Mouse (Mus musculus) hematopoietic stem cell, adult 5-6 weeks (primary cell): ENCODE results near the gene Tcl1b4. TPM values are rescaled to one million over a fixed set of nuclear protein-coding genes. Genes with fewer than 3 reads are reported as not detected.

Experiments used
- ATAC-seq, 2 experiments: fragments of 125-278 bp in 1 of 2; replicated peaks in 1 of 2; 2 replicates each; pipeline ENCODE4 v1.8.0; 2016 to 2017; ENCODE audit warnings: inconsistent platforms in 2 of 2, mild to moderate bottlenecking in 2 of 2, moderate number of reproducible peaks in 2 of 2, low read depth in 1 of 2, moderate TSS enrichment in 1 of 2; ENCODE audit not compliant: low FRiP score in 2 of 2, poor library complexity in 2 of 2, severe bottlenecking in 2 of 2, insufficient read depth in 1 of 2, low TSS enrichment in 1 of 2
- total RNA-seq: library from RNA; stranded (forward); fragments of 172-1452, 232-1000 nt; gene quantifications from 2 replicates; pipeline ENCODE4 v1.2.3, GENCODE M21; 2017

The Tcl1b4 gene
- total RNA-seq, 1 experiment from 2014 or later, result not detected

DNA sequence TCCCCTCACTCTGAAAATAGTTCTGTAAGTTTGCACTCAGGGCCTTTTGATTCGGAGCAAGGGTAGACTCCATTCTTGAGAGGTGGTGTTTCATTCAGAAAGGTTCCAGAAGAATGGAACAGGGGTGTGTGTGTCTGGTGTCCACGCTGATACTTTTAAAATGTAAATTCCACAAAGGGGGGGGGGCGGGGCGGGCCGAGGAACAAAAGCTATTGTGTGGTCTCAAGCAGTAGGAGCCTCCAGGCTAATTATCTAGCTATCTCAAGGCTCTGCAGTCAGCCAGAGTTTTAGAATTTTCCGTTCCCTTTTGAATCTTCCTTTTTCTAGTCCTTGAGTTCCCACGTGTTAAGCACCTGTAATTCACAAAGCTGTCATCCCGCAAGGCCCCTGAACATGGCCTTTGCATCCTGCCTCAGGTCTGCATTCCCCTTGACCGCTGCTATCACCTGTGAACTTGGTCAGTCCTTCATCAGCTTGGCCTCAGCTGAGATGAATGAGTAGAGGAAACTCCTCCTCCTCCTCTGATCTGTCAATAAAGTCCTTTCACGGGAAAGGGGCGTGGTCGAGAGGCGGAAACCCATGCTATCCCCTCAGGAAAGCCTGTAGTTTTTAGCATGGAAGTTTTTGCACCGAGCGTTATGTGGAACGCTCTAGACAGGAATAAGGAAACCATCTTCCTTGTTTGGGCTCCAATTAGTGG, 23.0 kb downstream of the Tcl1b4 start:
- ATAC-seq, result no peak

DNA sequence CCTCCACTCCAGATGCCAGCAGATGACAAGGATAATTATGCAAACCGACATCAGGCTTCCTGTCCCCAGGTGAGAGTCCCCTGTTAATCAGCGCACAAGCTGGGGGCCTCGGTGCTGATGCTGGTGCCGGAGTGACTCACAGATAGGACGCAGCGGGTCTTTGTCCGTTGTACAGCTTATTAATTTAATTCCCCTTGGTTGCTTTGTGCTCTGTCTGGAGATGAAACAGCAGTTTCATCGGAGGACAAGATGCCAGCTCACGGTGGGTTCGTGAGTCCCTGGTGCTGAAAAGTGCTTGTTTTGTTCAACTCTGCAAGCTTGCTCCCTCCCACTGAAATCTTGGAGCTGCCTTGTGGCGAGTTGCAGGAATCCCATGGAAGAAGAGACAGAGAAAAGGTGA, 32.6 kb downstream of the Tcl1b4 start:
- no peak for ATAC-seq

- no peak; a peak in 1 of 4 replicates for ATAC-seq
Measured at GRCm38 (mm10) chr12:105235091-105235490, 33.3 kb downstream of the Tcl1b4 start.

DNA sequence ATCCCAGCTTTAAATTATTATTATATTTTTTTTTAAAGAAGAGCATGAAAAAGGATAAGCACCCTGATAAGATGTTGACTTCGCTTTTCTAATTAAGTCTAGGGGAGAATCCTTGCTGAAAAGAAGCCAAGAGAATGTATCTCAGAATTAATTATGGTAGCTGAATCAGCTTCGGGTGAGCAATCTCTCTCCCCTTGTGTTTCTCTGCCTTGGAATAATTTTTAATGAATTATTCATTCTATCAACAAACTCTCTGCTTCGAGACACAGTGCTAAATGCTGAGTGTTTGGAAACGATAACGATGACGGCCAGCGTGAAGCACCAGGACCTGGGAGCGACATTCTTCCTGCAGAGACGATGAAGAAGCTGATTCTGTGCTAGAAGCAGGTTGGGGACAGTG, 37.3 kb downstream of the Tcl1b4 start:
- ATAC-seq, result no peak

DNA sequence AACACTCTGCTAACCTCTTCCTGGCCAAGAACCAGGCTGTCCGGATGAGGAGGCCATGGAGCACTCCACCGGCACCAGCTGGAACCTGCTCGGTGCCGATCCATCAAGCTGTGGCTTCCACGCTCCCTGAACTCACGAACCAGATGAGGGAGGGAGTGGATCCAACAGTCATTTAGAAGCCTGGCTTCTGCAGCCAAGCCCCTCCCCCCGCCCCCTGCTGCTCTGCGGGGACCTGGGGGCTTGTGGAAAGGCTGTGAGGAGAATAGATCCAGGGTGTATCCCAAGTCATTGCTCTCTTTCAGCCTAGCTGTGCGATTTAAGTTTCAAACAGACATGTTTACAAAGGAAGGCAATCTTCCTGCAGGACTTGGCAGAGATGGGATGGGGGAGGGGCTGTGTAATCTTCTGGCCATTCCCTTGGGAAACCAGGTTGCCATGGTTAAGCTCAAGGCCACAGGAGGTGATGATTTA, 47.0 kb downstream of the Tcl1b4 start:
- no peak for ATAC-seq

DNA sequence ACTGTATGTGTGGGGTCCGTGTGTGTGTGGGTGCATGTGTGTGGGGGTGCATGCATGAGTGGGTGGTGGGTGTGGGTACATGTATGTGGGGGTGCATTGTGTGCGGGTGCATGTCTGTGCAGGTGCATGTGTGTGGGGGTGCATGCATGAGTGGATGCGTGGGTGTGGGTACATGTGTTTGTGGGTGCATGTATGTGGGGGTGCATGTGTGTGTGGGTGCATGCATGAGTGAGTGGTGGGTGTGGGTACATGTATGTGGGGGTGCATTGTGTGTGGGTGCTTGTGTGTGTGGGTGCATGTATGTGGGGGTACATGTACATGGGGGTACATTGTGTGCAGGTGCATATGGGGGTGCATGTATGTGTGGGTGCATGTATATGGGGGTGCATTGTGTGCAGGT, 52.0 kb downstream of the Tcl1b4 start:
- ATAC-seq, result no peak

Other genes with a start within 250 kb of the Tcl1b4 start
- gene Syne3, start 192.1 kb upstream of the Tcl1b4 start, total RNA-seq, result 33.1 TPM in 2 replicates
- 24.0 and 26.5 TPM in 2 replicates for gene Glrx5, start 169.3 kb upstream of the Tcl1b4 start, total RNA-seq
- not detected in 2 replicates for gene Tcl1b2, start 55.9 kb upstream of the Tcl1b4 start, total RNA-seq
- gene Tcl1b1, start 42.3 kb upstream of the Tcl1b4 start, total RNA-seq, result not detected in 2 replicates
- not detected in 2 replicates for gene Tcl1b5, start 25.6 kb upstream of the Tcl1b4 start, total RNA-seq
- not detected in 2 replicates for gene Tcl1b3, start 10.9 kb upstream of the Tcl1b4 start, total RNA-seq
- not detected in 2 replicates for gene Tcl1, start 20.8 kb downstream of the Tcl1b4 start, total RNA-seq
- gene Tunar, start 131.9 kb downstream of the Tcl1b4 start, total RNA-seq, result not detected in 2 replicates